Mouse (Mus musculus) right cerebral cortex, adult 2 months (tissue): Measurements from ENCODE around the gene Abhd17a.
A peak's percentile ranks its signal among the peaks of the same experiment; 100 is the strongest.

ENCODE experiments used
- DNase-seq, 2 experiments: peaks; one replicate each; pipeline ENCODE4 v3.0.0; 2021 to 2022; ENCODE audit warnings: low spot score in 2 of 2

The Abhd17a gene

GRCm38 (mm10) chr10:80548428-80549006 lies 41.6 kb downstream of the Abhd17a start:
- peak in 1 of 2 experiments; percentile 66 for DNase-seq

GRCm38 (mm10) chr10:80547539-80547938 lies 42.6 kb downstream of the Abhd17a start:
- no peak for DNase-seq

GRCm38 (mm10) chr10:80546945-80547344 lies 43.2 kb downstream of the Abhd17a start:
- no peak for DNase-seq

- DNase-seq: no peak
Measured at GRCm38 (mm10) chr10:80545590-80545989, 44.6 kb downstream of the Abhd17a start.

- DNase-seq: no peak
Measured at GRCm38 (mm10) chr10:80543873-80544272, 46.3 kb downstream of the Abhd17a start.

- no peak for DNase-seq
Measured at GRCm38 (mm10) chr10:80539493-80539892, 50.6 kb downstream of the Abhd17a start.

- DNase-seq: no peak
Measured at GRCm38 (mm10) chr10:80538710-80539394, 51.3 kb downstream of the Abhd17a start, which contains the start of gene Atp8b3. TSS of gene Atp8b3 (minus strand) at chr10:80539124.

GRCm38 (mm10) chr10:80538180-80538579 lies 52.0 kb downstream of the Abhd17a start:
- DNase-seq: no peak

GRCm38 (mm10) chr10:80535711-80536110 lies 54.4 kb downstream of the Abhd17a start:
- no peak for DNase-seq

GRCm38 (mm10) chr10:80535071-80535470 lies 55.1 kb downstream of the Abhd17a start:
- DNase-seq: no peak

- DNase-seq: no peak
Measured at GRCm38 (mm10) chr10:80533704-80534103, 56.4 kb downstream of the Abhd17a start.
